Comparison of ENCODE assay signal across 15 mouse cellular contexts in genomic region chr14:21709545-21709944, GRCm38 (mm10). TPM values are rescaled to one million over a fixed set of nuclear protein-coding genes. Genes with fewer than 3 reads are reported as not detected.
A peak's percentile ranks its signal among the peaks of the same experiment; 100 is the strongest.
DNase-seq lines count a peak whose midpoint lies in the region; ATAC-seq and TF ChIP-seq lines count a peak whose summit lies in the region.
"Had no signal": no experiment of that assay in that cellular context is flagged by ENCODE, and none has a peak within 500 bp of the region (broad histone marks: within the 10 kb centered on the region; RNA-seq: fewer than 3 reads in every experiment).

No protein-coding gene starts in this region.

- H3K27ac ChIP-seq in heart, embryonic 10.5 days = peak overlapping the region; percentile 37
- no peak overlapping the region for H3K27ac ChIP-seq in lung, embryonic 14.5 days (ENCODE audit: low read depth)
- peak overlapping the region; percentile 57; the same call in 1 of the 2 replicates for H3K27ac ChIP-seq in limb, embryonic 15.5 days
- no peak overlapping the region for H3K27ac ChIP-seq in midbrain, embryonic 14.5 days (replicated peaks; ENCODE audit: low read depth, low read length)
- H3K27ac ChIP-seq: forebrain, embryonic 13.5 days; hindbrain, embryonic 15.5 days; left cerebral cortex, adult 2 months; midbrain, embryonic 13.5 days had no signal

- no peak overlapping the region for H3K9ac ChIP-seq in lung, embryonic 14.5 days
- no peak overlapping the region for H3K9ac ChIP-seq in limb, embryonic 15.5 days
- H3K9ac ChIP-seq in midbrain, embryonic 14.5 days (replicated peaks; ENCODE audit: low read length) = no peak overlapping the region
- H3K9ac ChIP-seq: forebrain, embryonic 13.5 days; hindbrain, embryonic 15.5 days; midbrain, embryonic 13.5 days had no signal

- 46% methylated on average over 2 of the region's 2 CpGs for WGBS in heart, embryonic 10.5 days
- 61% methylated on average over 2 of the region's 2 CpGs for WGBS in lung, embryonic 14.5 days
- 60% methylated on average over 2 of the region's 2 CpGs for WGBS in limb, embryonic 15.5 days
- 60% methylated on average over 2 of the region's 2 CpGs for WGBS in midbrain, embryonic 14.5 days

- H3K4me2 ChIP-seq in lung, embryonic 14.5 days = no peak overlapping the region
- H3K4me2 ChIP-seq in limb, embryonic 15.5 days = no peak overlapping the region
- H3K4me2 ChIP-seq in midbrain, embryonic 14.5 days (ENCODE audit: low read length) = no peak overlapping the region
- H3K4me2 ChIP-seq: forebrain, embryonic 13.5 days; hindbrain, embryonic 15.5 days; midbrain, embryonic 13.5 days had no signal

- no peak for DNase-seq in heart, embryonic 10.5 days (ENCODE audit: low spot score)
- DNase-seq in heart, adult 9 months (ENCODE audit: low spot score in 2 of 2) = no peak
- no peak for DNase-seq in lung, embryonic 14.5 days
- DNase-seq in lung, postnatal 14 days = no peak
- peak; percentile 80 for DNase-seq in adrenal gland, adult 2 months
- no peak for DNase-seq in retina, postnatal 1 day
- no peak for DNase-seq in midbrain, embryonic 14.5 days
- DNase-seq: lung, adult 18-20 months; right cerebral cortex, postnatal 4 days had no signal

- TF ChIP-seq CTCF in lung, embryonic 14.5 days (IDR thresholded peaks at IDR 0.05; ENCODE audit: low read depth) = peak; percentile 48

- ATAC-seq in lung, embryonic 14.5 days (ENCODE audit: insufficient read depth) = no peak
- no peak for ATAC-seq in limb, embryonic 15.5 days (ENCODE audit: insufficient number of reproducible peaks, low FRiP score, low TSS enrichment, low read depth)
- no peak for ATAC-seq in midbrain, embryonic 14.5 days (ENCODE audit: low FRiP score, low TSS enrichment)
- ATAC-seq: forebrain, embryonic 13.5 days; midbrain, embryonic 13.5 days had no signal

- H3K27me3 ChIP-seq in heart, embryonic 10.5 days (ENCODE audit: insufficient read depth, poor library complexity, severe bottlenecking) = peaks cover 5% of the 10 kb centered on the region; the same call in 1 of the 2 replicates
- no peaks in the 10 kb centered on the region for H3K27me3 ChIP-seq in lung, embryonic 14.5 days (ENCODE audit: insufficient read depth, low read length)
- no peaks in the 10 kb centered on the region for H3K27me3 ChIP-seq in limb, embryonic 15.5 days
- no peaks in the 10 kb centered on the region for H3K27me3 ChIP-seq in midbrain, embryonic 14.5 days (ENCODE audit: control insufficient read depth, insufficient read depth, low read length)
- H3K27me3 ChIP-seq: forebrain, embryonic 13.5 days; hindbrain, embryonic 15.5 days; midbrain, embryonic 13.5 days had no signal

- peaks cover 32% of the 10 kb centered on the region for H3K4me1 ChIP-seq in heart, embryonic 10.5 days
- H3K4me1 ChIP-seq in lung, embryonic 14.5 days (ENCODE audit: insufficient read depth) = peaks cover 13% of the 10 kb centered on the region; the same call in 1 of the 2 replicates
- peaks cover 38% of the 10 kb centered on the region for H3K4me1 ChIP-seq in limb, embryonic 15.5 days
- 0 out of 2 replicates have a peak, but pooled peaks cover 7% of the 10 kb centered on the region for H3K4me1 ChIP-seq in midbrain, embryonic 14.5 days (ENCODE audit: control insufficient read depth, insufficient read depth, low read length)

- H3K4me3 ChIP-seq in heart, embryonic 10.5 days = no peak overlapping the region
- H3K4me3 ChIP-seq in lung, embryonic 14.5 days (ENCODE audit: low read depth, low read length) = no peak overlapping the region
- no peak overlapping the region for H3K4me3 ChIP-seq in limb, embryonic 15.5 days
- no peak overlapping the region for H3K4me3 ChIP-seq in midbrain, embryonic 14.5 days (replicated peaks; ENCODE audit: low read depth, low read length)
- H3K4me3 ChIP-seq: forebrain, embryonic 13.5 days; hindbrain, embryonic 15.5 days; left cerebral cortex, adult 2 months; midbrain, embryonic 13.5 days had no signal

- H3K36me3 ChIP-seq in heart, embryonic 10.5 days = no peaks in the 10 kb centered on the region
- H3K36me3 ChIP-seq in lung, embryonic 14.5 days (ENCODE audit: insufficient read depth) = no peaks in the 10 kb centered on the region
- no peaks in the 10 kb centered on the region for H3K36me3 ChIP-seq in limb, embryonic 15.5 days
- H3K36me3 ChIP-seq in midbrain, embryonic 14.5 days (ENCODE audit: control insufficient read depth, insufficient read depth, low read length) = no peaks in the 10 kb centered on the region
- H3K36me3 ChIP-seq: hindbrain, embryonic 15.5 days; midbrain, embryonic 13.5 days had no signal

- H3K9me3 ChIP-seq in heart, embryonic 10.5 days = no peaks in the 10 kb centered on the region
- H3K9me3 ChIP-seq in lung, embryonic 14.5 days (ENCODE audit: low read depth, low read length) = no peaks in the 10 kb centered on the region
- H3K9me3 ChIP-seq in limb, embryonic 15.5 days = no peaks in the 10 kb centered on the region
- no peaks in the 10 kb centered on the region for H3K9me3 ChIP-seq in midbrain, embryonic 14.5 days (ENCODE audit: control insufficient read depth, low read length)
- H3K9me3 ChIP-seq: forebrain, embryonic 13.5 days; hindbrain, embryonic 15.5 days; midbrain, embryonic 13.5 days had no signal

RNA-seq across cellular contexts. Expression of gene Dupd1, which starts 4.8 kb away (rescaled TPM):
- polyA plus RNA-seq in heart, embryonic 10.5 days (2016; fragmentation: Nextera tagmentation; extraction: Ambion mirVana) = 0.12 and 0.15 TPM in 2 replicates
- polyA plus RNA-seq in lung, embryonic 14.5 days (2014; fragmentation: Nextera tagmentation; extraction: Ambion mirVana) = not detected in 2 replicates
- total RNA-seq in adrenal gland, adult 2 months (2021) = under 1 TPM; 0.58 to 0.62 TPM
- polyA plus RNA-seq in adrenal gland, adult 2 months (2012; rRNA removed) = 0.40 and 0.49 TPM in 2 replicates
- 0.47 and 2.1 TPM in 2 replicates for polyA plus RNA-seq in limb, embryonic 15.5 days (2015; fragmentation: Nextera tagmentation; extraction: Ambion mirVana)
- not detected in 2 replicates for polyA plus RNA-seq in midbrain, embryonic 14.5 days (2014; fragmentation: Nextera tagmentation; extraction: Ambion mirVana)
- total RNA-seq: common myeloid progenitor, adult 5-6 weeks; left cerebral cortex, adult 2 months had no signal
- polyA plus RNA-seq: forebrain, embryonic 13.5 days had no signal

RNA-seq across cellular contexts. Expression of gene Samd8, which starts 40.8 kb away (rescaled TPM):
- 9.9 and 11.6 TPM in 2 replicates for polyA plus RNA-seq in heart, embryonic 10.5 days (2016; fragmentation: Nextera tagmentation; extraction: Ambion mirVana)
- 8.5 and 9.9 TPM in 2 replicates for polyA plus RNA-seq in lung, embryonic 14.5 days (2014; fragmentation: Nextera tagmentation; extraction: Ambion mirVana)
- 10 to 100 TPM; 46.5 to 47.5 TPM for total RNA-seq in adrenal gland, adult 2 months (2021)
- 18.8 and 22.2 TPM in 2 replicates for polyA plus RNA-seq in adrenal gland, adult 2 months (2012; rRNA removed)
- polyA plus RNA-seq in limb, embryonic 15.5 days (2015; fragmentation: Nextera tagmentation; extraction: Ambion mirVana) = 10.7 and 11.1 TPM in 2 replicates
- 23.4 and 28.6 TPM in 2 replicates for polyA plus RNA-seq in midbrain, embryonic 14.5 days (2014; fragmentation: Nextera tagmentation; extraction: Ambion mirVana)

RNA-seq across cellular contexts. Expression of gene Dusp13, which starts 41.4 kb away (rescaled TPM):
- polyA plus RNA-seq in heart, embryonic 10.5 days (2016; fragmentation: Nextera tagmentation; extraction: Ambion mirVana) = 0.10 TPM in 1 of 2 replicates, not detected in the other
- polyA plus RNA-seq in lung, embryonic 14.5 days (2014; fragmentation: Nextera tagmentation; extraction: Ambion mirVana) = not detected in 2 replicates
- not detected for total RNA-seq in adrenal gland, adult 2 months (2021)
- 0.77 and 1.1 TPM in 2 replicates for polyA plus RNA-seq in adrenal gland, adult 2 months (2012; rRNA removed)
- polyA plus RNA-seq in limb, embryonic 15.5 days (2015; fragmentation: Nextera tagmentation; extraction: Ambion mirVana) = 0.20 and 1.6 TPM in 2 replicates
- not detected in 2 replicates for polyA plus RNA-seq in midbrain, embryonic 14.5 days (2014; fragmentation: Nextera tagmentation; extraction: Ambion mirVana)
- total RNA-seq: common myeloid progenitor, adult 5-6 weeks; left cerebral cortex, adult 2 months had no signal
- polyA plus RNA-seq: forebrain, embryonic 13.5 days; hindbrain, embryonic 15.5 days; midbrain, embryonic 13.5 days had no signal

Comparison
In these comparisons a context has a peak if more than half of its experiments do, and no peak if none do; other contexts are left out.
1. H3K27ac ChIP-seq: peak in heart, embryonic 10.5 days (single experiment) and limb, embryonic 15.5 days (single experiment); none in lung, embryonic 14.5 days (single experiment) and midbrain, embryonic 14.5 days (single experiment).